Comparison of ENCODE assay signal across 17 mouse cellular contexts in the genomic region with DNA sequence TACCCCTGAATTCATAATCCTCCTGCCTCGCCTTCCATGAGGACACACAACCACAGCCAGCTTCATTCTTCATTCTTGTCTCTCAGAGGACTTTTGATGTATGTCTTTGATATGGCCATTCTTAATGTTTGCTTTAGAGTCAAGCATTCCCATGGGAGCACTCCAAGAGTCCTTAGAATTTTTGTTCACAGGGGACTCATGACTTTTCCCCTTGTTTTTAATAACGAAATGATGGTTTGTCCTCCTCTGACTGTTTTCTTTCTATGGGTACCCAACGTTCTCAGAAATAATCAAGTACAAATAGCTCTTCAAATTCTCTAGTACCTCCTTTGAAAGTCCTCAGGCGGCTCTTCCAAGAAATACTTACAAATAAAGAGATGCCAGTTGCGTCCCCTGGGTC.
"Had no signal": no experiment of that assay in that cellular context is flagged by ENCODE, and none has a peak within 500 bp of the region (broad histone marks: within the 10 kb centered on the region; RNA-seq: fewer than 3 reads in every experiment).

No protein-coding gene starts in this region.

- H3K4me3 ChIP-seq: liver, embryonic 13.5 days; liver, embryonic 15.5 days; megakaryocyte, embryonic 14.5 days; midbrain, embryonic 13.5 days; midbrain, embryonic 15.5 days; neural tube, embryonic 12.5 days; stomach, embryonic 15.5 days had no signal

- H3K9ac ChIP-seq: liver, embryonic 13.5 days; liver, embryonic 15.5 days; liver, postnatal 0 days; midbrain, embryonic 13.5 days; midbrain, embryonic 15.5 days; neural tube, embryonic 12.5 days; stomach, embryonic 15.5 days had no signal

- H3K27me3 ChIP-seq: liver, embryonic 13.5 days; liver, embryonic 15.5 days; megakaryocyte, embryonic 14.5 days; midbrain, embryonic 13.5 days; midbrain, embryonic 15.5 days; neural tube, embryonic 12.5 days; stomach, embryonic 15.5 days had no signal

- H3K36me3 ChIP-seq: liver, embryonic 13.5 days; liver, embryonic 15.5 days; midbrain, embryonic 13.5 days; midbrain, embryonic 15.5 days; neural tube, embryonic 12.5 days; stomach, embryonic 15.5 days had no signal

- H3K27ac ChIP-seq: liver, embryonic 13.5 days; liver, embryonic 15.5 days; macrophage; midbrain, embryonic 13.5 days; midbrain, embryonic 15.5 days; neural tube, embryonic 12.5 days; stomach, embryonic 15.5 days; stomach, postnatal 0 days had no signal

- H3K9me3 ChIP-seq: liver, embryonic 15.5 days; midbrain, embryonic 13.5 days; midbrain, embryonic 15.5 days; neural tube, embryonic 12.5 days; stomach, embryonic 15.5 days had no signal

- ATAC-seq: liver, postnatal 0 days; midbrain, embryonic 13.5 days; midbrain, embryonic 15.5 days had no signal

- H3K4me2 ChIP-seq: liver, embryonic 11.5 days; liver, embryonic 13.5 days; liver, embryonic 15.5 days; midbrain, embryonic 11.5 days; midbrain, embryonic 13.5 days; midbrain, embryonic 15.5 days; neural tube, embryonic 12.5 days; stomach, embryonic 15.5 days had no signal

- DNase-seq: liver; liver, embryonic 13.5 days; liver, postnatal 0 days; right cerebral cortex, postnatal 14 days; thymus, adult 2 months; thymus, postnatal 25 days; thymus, postnatal 4 days had no signal

- H3K4me1 ChIP-seq: liver, embryonic 13.5 days; liver, embryonic 15.5 days; megakaryocyte, embryonic 14.5 days; neural tube, embryonic 12.5 days; stomach, embryonic 15.5 days had no signal
